Mouse (Mus musculus) CD4-positive, CD25-positive, alpha-beta regulatory T cell, adult 2 months (primary cell): ENCODE data around the gene Dapk1.

Experiments
- DNase-seq: peaks from one replicate; pipeline ENCODE4 v3.0.0-alpha.2; 2012; ENCODE audit warnings: low read depth, low spot score

Dapk1 gene

DNA sequence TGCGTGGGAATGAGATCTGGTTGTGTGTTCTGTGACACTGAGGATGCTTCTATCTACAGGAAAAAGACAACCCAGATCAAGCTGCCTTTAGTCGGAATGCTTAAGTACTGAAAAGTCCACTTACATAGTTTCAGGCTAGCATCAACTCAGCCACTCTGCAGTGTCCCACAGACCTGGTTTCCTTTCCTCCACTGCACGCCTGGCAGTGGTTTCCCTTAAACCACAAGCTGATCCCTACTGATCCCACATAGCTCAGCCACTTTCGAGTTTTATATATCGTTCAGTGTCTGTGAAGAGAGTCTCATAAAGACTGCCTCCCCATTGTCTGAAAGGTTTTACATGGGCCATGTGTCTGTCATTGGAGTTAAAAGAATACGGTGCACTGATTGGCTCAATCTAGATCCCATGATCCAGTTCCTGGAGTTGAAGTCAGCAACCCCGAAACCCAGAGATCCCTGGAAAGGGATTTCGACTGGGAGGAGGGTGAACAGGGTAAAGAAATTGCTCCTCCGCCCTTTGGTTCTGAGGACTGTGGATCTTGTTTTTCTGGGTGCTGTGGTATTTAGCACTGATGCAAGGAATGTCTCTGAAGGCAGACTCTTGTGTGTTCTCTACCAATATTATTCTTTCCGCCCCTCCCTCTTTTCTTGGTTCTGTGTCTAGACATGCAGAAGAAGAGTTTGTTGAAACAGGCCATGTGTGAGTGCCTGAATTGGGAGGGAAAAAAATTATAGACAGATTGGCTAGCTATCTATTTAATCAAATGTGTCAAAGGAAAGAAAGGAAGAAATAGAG lies 93.6 kb downstream of the Dapk1 start:
- no peak for DNase-seq

DNA sequence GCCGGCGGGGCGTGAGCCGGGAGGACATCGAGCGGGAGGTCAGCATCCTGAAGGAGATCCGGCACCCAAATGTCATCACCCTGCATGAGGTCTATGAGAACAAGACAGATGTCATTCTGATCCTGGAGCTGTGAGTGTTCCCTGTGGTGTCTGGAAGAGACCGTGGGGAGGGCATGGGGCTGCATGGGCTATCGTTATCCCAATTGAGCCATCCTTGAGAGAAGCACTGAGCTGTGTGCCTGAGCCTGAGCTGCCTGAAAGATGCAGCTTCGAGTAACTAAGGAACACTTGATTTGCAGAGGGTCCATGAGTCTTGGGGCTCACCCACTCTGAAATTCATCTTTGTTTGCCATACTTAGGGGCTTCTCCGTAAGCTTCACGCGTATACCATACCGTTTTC lies 94.6 kb downstream of the Dapk1 start:
- DNase-seq: no peak

DNA sequence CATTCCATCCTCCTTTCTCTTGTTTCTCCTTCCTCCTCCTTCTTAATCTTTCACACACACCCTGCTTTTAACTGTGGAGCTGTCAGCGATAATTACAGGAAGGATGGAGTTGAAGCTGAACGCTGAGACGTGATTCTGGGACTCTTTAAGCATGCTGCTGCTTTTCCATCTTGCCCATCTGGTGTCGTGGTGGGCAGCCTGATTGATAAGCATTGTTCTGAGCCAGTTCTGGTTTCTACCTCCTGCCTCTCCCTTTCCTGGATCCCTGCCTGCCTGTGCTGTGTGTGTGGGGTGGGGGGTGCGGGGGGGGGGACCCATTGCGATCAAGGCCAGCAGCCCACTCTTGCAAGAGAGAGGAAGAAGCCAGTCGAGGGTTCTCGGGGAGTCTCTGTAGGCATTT lies 95.0 kb downstream of the Dapk1 start:
- DNase-seq: no peak

DNA sequence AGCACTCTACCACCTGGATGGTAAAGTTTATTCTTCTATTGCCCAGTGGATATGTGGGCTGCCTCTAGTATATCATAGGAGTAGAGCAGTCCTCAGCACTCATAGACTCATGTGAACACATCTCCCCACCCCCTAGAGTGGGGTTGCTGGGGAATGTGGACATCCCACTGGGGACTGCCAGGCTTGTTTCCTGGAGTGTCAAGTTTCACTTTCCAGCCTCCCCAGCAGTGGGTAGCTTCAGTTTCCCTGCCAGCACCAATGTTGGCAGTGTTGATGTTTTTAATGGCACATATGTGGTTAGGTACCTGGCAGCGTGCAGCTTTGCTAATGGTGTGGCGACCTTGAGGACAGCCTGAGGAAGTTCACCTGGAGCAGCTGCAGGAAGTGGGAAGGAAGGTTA lies 96.3 kb downstream of the Dapk1 start:
- DNase-seq: no peak

DNA sequence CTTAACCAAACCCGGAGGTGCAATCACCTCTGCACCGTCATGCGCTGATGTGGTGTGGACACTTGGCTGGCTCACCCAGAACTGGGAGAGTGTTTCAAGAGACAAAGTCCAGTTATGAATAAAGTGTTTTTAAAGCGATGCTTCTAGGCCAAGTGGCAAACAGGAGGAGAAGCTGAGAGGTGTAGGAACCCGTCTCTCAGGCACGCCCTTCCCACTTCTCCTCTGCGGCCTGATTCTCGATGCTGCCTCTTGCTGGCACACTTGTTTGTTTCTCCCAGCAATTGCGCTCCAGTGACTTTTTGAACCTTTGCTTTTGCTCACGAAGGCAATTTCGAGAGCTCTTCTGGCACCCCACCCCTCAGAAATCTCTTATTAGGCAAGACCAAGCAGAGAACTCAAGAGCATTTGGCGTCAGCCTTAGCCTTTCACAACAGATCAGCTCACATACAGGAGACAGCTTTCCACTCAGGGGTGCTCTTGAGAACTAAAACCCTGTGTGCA lies 100.0 kb downstream of the Dapk1 start:
- no peak for DNase-seq

DNA sequence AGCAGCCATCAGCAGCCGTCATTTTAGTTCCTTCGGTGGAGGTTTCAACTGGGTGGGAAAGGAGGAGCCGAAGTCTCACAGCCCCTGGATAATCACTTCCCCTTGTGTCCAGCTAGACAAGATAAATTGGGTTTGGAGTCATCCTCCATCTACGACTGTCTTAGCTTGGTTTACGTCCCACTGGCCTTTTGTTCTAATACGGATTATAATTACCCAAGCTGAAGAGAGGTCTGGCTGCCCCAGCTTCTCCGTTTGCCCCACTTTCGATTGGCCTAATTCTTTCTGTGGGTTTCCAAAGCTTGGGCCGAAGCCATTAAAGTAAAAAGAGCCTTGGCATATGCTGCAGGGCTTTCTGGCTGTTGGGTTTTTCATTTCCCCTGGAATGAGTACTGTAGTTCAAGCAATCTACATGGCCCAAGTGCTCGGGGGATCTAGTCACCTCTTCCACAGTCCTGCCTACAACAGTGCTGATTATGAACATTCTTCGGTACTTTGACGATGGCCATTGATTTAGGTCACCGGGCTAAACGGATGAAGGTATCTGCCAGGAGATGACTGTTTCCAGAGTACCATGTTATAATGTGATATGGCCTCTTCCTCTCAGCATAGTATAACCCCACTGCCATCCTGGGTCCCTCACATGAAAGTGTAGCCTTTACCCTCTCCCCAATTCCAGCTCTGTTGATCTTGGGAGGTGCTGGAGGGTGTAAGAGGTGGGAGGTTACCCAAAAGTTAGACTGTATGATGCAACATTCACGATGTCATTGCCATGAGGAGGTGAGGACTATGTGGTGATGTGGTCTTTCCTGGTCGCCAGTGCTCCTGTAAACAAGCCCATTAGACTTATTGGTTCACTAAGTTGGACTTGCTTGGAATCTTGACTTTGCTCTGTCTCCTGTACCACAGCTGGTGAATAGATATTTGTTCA lies 106.1 kb downstream of the Dapk1 start:
- no peak for DNase-seq

DNA sequence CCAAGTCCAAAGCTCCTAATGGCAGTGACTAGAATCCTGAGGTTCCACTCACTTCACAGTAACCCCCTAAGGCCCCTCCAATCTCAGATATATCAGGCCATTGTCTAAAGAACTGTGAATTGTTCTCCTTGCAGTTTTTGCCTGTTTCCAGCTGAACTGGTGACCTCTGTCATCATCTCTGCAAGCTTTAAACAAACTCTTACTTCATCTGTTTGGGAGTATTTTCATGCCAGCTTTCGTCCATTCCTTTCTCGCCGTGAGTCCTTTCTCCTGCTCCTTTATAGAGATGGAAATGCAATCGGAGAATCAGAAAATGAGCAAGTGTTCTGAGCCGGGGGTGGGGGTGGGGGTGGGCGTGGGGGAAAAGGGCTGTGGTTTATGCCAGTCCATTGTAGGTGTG lies 107.4 kb downstream of the Dapk1 start:
- DNase-seq: no peak

DNA sequence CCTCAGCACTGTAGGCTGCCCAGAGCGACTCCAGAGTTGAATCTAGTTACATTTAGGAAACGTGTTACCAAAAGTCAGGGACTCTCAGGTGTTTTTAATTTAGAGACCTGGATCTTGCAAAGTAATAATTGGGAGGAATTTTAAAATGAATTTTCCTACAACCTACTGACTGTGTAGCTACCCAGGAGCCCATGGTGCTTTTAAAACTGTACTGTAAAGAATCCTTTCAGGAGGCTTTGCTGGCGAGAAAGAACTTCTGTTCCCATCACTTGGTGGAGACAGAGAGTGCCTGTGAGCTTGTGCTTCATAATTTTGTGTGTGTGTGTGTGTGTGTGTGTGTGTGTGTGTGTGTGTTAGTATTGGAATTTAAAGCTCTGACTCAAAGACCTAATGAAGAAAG lies 109.2 kb downstream of the Dapk1 start:
- no peak for DNase-seq

DNA sequence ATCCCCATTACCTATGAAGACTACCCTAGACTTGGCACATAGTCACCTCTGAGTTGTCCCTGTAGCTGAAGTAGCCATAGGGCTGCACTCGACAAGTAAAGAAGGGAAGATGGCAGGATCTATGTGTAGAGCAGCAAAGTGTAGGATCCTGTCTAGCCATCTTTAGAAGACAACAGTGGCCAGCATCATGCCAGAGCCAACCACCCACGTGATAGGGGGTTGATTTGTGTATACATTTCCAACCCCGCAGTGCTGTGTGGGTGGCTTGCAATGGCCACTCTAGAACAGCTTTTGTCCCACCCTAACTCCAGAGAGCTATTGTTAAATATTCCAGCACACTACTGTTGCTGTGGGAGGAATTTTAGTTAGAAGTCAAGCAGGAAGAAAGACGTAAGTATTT lies 111.8 kb downstream of the Dapk1 start:
- no peak for DNase-seq

DNA sequence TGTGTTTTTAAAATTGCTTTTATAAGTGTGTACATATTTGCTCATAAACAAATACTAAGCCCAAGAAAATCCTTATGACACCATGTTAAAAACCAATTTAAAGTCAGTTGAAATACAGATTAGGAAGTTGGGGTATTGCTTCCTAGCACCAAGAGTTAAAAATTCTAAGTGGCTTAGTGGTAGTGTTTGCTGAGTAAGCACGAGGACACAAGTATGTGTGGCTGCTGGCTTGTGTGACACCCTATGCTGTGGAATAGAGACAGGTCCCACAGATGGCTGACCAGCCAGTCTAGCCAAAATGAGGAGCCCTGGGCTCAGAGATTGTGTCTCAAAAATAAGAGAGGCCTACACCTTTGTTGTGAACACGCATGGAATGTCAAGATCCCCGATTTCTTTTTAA lies 114.4 kb downstream of the Dapk1 start:
- no peak for DNase-seq

DNA sequence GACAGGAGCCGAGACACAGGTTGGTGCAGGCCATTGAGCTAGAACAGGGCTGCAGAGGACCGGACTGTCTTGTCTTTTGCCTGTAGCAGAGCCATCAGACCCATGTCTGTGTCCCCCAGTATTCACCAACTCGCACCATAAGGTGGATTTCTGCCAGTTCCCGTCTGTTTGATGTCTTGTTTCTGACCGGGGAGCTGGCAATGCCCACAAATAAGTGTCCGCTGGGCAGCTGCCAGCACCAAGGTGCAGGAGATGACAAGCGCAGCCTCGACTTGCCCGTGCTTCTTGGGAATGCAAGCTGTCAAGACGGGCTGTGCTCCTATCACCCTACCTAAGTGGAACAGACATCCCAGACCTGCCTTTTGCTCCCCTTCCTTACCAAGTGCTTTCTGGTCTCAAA lies 115.7 kb downstream of the Dapk1 start:
- no peak for DNase-seq

DNA sequence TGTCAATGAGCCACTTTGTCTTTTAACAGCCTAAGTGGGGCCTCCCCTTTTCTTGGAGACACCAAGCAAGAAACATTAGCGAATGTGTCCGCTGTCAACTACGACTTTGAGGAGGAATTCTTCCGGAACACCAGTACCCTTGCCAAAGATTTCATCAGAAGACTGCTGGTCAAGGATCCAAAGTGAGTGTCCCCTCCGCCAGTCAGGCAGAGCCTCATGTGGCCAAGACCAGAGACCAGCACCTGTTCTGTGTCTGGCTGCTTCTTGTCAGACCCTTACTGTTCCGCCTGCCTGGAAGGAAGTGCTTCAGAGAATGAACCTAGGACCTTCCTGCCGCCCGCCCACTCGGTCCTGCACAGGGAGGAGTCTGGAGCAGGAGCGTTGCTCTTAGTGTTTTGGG lies 117.8 kb downstream of the Dapk1 start:
- no peak for DNase-seq

DNA sequence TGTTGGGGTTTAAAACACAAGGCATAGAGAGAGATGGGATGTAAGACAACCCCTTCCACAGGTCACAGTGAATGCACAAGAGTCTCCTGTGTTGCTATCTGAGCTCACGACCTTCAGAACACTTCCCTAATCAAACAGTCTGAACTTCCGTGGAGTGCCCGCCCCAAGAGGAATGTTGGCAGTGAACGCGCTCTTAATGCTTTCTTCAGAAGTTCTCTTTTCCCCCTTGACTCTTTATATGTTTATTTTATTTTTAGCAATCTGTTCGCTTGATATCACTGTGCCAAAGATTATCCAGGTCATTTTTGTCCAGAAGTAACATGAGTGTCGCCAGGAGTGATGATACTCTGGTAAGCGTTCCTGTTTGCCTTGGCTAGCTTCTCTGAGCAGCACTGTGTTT lies 121.0 kb downstream of the Dapk1 start:
- no peak for DNase-seq

DNA sequence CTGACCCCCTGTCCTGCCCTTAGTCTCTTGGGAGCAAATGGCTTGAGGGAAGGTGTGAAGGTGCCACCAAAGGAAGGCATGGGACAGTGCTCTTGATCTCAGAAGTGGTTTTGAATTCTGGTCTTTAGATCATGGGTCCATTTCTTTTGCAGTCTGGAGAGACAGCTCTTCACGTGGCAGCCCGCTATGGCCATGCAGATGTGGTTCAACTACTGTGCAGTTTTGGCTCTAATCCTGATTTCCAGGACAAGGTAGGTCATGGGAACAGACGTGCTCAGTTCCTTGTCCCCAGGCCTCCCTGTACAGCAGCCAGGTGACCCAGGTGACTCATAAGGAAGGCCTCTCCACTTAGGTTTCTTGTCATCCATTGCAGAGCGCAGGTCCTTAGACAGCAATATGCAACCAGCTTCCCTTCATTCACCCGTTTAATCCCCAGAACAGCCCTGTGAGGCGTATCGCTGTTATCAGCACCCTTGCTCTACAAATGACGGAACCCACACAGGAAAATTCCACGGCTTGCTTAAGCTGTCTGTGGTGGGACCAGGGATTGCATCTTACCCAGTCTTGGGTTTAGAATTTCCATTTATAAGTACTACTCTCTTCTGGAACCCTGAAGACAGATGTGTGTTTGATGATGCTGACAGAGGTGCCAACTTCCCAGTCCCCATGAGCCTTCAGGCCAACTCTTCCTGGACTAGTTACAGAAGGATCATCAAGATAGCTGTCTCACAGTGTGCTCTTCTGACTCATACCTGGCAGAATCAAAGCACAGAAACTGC lies 126.7 kb downstream of the Dapk1 start:
- DNase-seq: no peak

DNA sequence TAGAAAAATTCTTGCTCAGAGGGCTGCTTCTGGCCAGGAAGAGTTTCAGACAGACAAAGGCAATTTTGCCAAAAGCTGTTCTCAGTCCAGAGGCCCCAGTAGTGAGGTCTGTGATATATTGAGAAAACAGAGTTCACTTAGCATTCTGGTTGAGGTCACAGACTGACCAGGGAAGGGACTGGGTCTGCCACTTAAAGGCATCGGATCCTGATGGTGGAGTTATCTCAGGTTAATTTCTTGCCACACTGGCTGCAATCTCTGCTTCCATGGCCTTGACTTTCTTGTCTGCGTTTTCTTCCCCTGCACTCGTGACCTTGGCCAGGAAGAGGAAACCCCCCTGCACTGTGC lies 127.3 kb downstream of the Dapk1 start:
- DNase-seq: no peak

DNA sequence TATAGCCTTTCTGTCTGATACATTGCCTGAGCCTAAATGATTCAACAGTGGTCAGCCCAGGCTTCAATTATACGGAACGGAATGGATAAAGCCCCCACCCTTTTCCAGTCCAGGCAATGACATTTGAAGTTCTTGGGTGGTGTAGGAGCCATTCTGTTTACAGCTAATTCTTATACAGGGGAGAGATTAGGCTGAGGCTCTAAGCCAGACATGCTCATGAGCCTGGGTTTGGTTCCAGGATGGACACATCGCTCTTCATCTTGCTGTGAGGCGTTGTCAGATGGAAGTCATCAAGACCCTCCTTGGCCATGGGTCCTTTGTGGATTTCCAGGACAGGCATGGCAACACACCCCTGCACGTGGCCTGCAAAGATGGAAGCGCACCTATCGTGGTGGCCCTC lies 128.8 kb downstream of the Dapk1 start:
- DNase-seq: no peak

DNA sequence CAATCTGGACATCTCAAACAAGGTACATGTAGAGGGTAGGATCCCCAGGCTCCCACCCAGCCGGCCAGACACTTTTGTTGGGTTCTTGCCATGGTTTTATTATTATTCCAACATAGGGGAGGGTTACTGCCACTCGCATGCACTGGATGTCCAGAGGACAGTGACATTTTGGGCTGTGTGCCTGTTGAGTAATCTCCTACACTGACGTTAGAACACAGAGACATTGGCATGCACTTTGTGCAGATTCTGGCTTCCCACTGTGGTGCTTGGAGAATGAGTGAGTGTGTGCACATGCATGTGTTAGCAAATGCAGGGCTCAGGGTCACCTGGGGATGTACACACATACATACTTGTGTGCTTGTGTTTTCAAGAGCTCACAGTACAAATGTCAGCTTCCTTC lies 129.3 kb downstream of the Dapk1 start:
- no peak for DNase-seq

DNA sequence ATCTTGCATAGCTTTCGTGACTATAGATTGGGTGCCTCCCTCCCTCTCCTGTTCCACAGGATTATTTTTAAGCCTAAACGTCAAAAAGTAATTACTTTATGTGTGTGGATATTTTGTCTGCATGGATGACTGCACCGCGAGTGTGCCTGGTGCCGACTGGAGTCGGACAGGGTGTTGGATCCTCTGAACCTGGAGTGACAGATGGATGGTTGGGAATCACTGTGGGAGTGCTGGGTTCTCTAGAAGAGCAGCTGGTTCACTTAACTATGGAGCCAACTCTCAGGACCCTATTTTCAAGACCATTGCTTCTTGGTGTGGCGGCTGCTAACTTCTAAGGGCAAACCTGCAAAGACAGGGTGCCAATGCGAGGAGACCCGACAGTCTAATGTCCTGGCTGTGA lies 133.6 kb downstream of the Dapk1 start:
- DNase-seq: no peak

DNA sequence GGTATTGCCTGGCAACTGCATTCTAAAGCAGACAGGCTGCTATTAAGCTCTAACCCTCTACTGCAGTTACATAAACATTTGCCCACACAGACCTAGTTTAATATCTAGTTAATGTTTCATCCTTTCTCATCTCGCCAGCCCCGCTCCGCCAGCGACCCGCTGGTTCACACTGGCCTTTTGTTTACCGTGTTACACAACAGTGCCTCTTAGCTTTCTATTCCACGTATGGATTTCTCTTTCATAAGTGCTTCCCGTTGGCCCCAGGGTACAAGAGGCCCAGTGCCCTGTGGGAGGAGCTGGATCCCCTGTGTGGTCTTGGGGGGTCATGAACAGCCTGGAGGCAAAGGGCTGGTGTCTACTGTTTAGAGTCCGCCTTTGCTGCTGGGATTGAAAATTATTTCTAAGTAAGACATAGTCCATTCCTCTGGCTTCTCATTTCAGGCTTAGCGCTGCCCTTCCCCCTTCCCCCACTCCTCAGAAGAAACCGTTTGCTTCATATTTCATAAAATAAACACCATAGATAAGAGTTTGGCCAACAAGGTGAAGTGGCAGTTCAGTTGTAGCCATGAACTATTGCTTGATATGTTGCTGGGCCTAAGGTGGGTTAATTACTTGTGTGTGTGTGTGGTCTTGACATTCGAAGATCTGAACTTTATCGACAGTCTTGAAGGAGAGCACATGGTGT lies 134.8 kb downstream of the Dapk1 start:
- DNase-seq: no peak

DNA sequence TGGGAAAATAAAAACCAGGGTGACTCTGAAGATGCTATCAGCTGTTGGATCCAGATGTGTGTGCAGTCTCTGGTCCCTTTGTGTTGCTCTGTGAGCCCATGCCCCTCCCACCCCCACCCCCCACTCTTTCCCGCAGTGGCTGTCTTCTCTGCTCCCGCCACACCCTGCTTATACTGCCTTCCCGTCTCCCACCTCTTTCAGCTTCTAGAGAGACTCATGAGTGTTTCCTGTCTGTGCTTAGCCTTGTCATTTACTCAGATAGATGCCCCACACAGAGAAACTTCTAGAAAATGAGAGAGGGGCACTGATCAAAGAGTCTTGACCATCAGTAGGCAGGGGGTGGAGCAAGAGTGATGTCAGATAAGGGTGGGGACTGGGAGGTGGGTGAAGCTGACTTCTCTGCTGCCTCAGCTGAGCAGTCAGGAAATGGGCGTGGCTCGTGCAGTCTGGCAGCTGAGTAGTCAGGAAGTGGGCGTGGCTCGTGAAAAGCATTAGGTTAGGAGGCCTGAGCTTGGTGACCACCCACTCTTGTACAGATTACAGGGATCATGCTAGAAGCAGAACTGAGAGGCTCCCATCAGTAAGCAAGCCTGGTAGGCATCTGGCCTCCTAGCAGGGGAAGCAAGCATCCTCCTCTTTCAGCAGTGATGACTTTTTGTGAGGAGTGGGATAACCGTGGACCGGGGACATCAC lies 136.0 kb downstream of the Dapk1 start:
- peak; percentile 94 for DNase-seq

DNA sequence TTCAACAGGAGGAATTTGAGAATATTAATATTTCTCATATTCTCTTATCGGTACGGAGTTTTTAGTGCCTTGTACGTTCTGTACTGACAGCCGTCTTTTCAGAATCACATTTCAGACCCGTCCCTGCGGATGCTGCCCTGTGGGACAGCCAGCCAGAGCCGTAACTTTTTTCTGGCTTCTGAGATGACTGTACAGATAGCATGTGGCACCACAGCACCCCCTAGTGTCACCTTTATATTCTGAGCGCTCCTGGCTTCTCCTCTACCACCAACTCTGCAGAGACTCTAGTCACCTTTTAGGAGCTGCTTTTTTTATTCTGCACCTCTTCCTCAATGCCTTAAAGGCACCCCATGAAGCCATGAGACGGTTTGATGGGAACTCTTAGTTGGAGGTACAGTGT lies 136.7 kb downstream of the Dapk1 start:
- DNase-seq: peak; percentile 92
